Mouse (Mus musculus): ENCODE data around the gene Bcam. TPM values are rescaled to one million over a fixed set of nuclear protein-coding genes. Genes with fewer than 3 reads are reported as not detected.

Gene Bcam
- total RNA-seq, 2 experiments from 2014 or later: 9.2 to 14.8 TPM

- no peak for TF ChIP-seq CTCF (conservative IDR thresholded peaks at IDR 0.05)
- Histone ChIP-seq H3K27ac (peak overlapping the region; percentile 71), H3K4me3 (no peak overlapping the region)
- DNase-seq (ENCODE audit: low spot score in 2 of 2): no peak
Observed at GRCm38 (mm10) chr7:19755851-19756786, 14.7 kb downstream of the Bcam start.

- peak; percentile 39 for TF ChIP-seq CTCF (conservative IDR thresholded peaks at IDR 0.05)
- H3K4me3 ChIP-seq: no peak overlapping the region
- DNase-seq (ENCODE audit: low spot score in 2 of 2): no peak
- H3K27ac ChIP-seq: peak overlapping the region; percentile 57; the same call in 1 of the 2 replicates
Observed at GRCm38 (mm10) chr7:19755008-19755407, 15.8 kb downstream of the Bcam start.

- no peak for DNase-seq (ENCODE audit: low spot score in 2 of 2)
- no peak for TF ChIP-seq CTCF (conservative IDR thresholded peaks at IDR 0.05)
- H3K4me3 ChIP-seq: no peak overlapping the region
- no peak overlapping the region for H3K27ac ChIP-seq
Observed at GRCm38 (mm10) chr7:19754065-19754464, 16.8 kb downstream of the Bcam start.

GRCm38 (mm10) chr7:19753587-19753986, 17.2 kb downstream of the Bcam start:
- H3K4me3 ChIP-seq: no peak overlapping the region
- H3K27ac ChIP-seq: no peak overlapping the region
- no peak for DNase-seq (ENCODE audit: low spot score in 2 of 2)
- peak; percentile 24; the same call in 1 of the 2 replicates for TF ChIP-seq CTCF (conservative IDR thresholded peaks at IDR 0.05)

GRCm38 (mm10) chr7:19752652-19753051, 18.2 kb downstream of the Bcam start:
- DNase-seq (ENCODE audit: low spot score in 2 of 2): no peak
- H3K4me3 ChIP-seq: no peak overlapping the region
- no peak overlapping the region for H3K27ac ChIP-seq
- TF ChIP-seq CTCF (conservative IDR thresholded peaks at IDR 0.05): peak; percentile 65

GRCm38 (mm10) chr7:19751070-19751383, 19.8 kb downstream of the Bcam start:
- Histone ChIP-seq H3K4me3 (no peak overlapping the region), H3K27ac (no peak overlapping the region)
- TF ChIP-seq CTCF (conservative IDR thresholded peaks at IDR 0.05): no peak
- DNase-seq (ENCODE audit: low spot score in 2 of 2): no peak

GRCm38 (mm10) chr7:19750217-19751069, 20.4 kb downstream of the Bcam start, which contains the start of gene Nectin2:
Gene Nectin2, minus strand, starts transcription at chr7:19750483.
- TF ChIP-seq CTCF (conservative IDR thresholded peaks at IDR 0.05): peak; percentile 79
- H3K4me3 ChIP-seq: peak within 1 kb of the TSS; percentile 58
- DNase-seq (ENCODE audit: low spot score in 2 of 2): peak; percentile 80 to 82
- H3K27ac ChIP-seq: peak within 1 kb of the TSS; percentile 77

GRCm38 (mm10) chr7:19749389-19750216, 21.2 kb downstream of the Bcam start:
- TF ChIP-seq CTCF (conservative IDR thresholded peaks at IDR 0.05): peak; percentile 75
- H3K4me3 ChIP-seq: peak overlapping the region; percentile 58
- DNase-seq (ENCODE audit: low spot score in 2 of 2): peak; percentile 88 to 90
- H3K27ac ChIP-seq: peak overlapping the region; percentile 77

GRCm38 (mm10) chr7:19748219-19749195, 22.3 kb downstream of the Bcam start:
- TF ChIP-seq CTCF (conservative IDR thresholded peaks at IDR 0.05): no peak
- DNase-seq (ENCODE audit: low spot score in 2 of 2): no peak
- peak overlapping the region; percentile 58 for H3K4me3 ChIP-seq
- H3K27ac ChIP-seq: peak overlapping the region; percentile 64

GRCm38 (mm10) chr7:19747420-19748218, 23.2 kb downstream of the Bcam start:
- no peak for TF ChIP-seq CTCF (conservative IDR thresholded peaks at IDR 0.05)
- Histone ChIP-seq H3K27ac (no peak overlapping the region), H3K4me3 (no peak overlapping the region; the same call in 1 of the 2 replicates)
- DNase-seq (ENCODE audit: low spot score in 2 of 2): no peak

Data from layer of hippocampus, adult 2 months (tissue).